Mouse (Mus musculus) forebrain, embryonic 15.5 days (tissue): ENCODE data around the gene Adamts20. TPM values are rescaled to one million over a fixed set of nuclear protein-coding genes. Genes with fewer than 3 reads are reported as not detected.
"Not testable (repeated sequence)": the region's sequence is repeated elsewhere in the genome, so short reads cannot be mapped to it uniquely, and the experiment has no call there.

ENCODE experiments used
- ATAC-seq: fragments of 200-750 bp; cut with Nextera tagmentation; replicated peaks from 2 replicates; pipeline ENCODE4 v1.8.0; 2017; ENCODE audit warnings: mild to moderate bottlenecking, moderate TSS enrichment, moderate library complexity
- H3K27ac ChIP-seq: fragments of 300-500 bp; sonication (generic); replicated peaks from 2 replicates; pipeline ENCODE4 v1.5.1; 2015; ENCODE audit warnings: mild to moderate bottlenecking, inconsistent platforms
- H3K27me3 ChIP-seq: fragments of 300-500 bp; sonication (generic); 2 replicates; pipeline ENCODE4 v1.6.1; 2015; ENCODE audit warnings: inconsistent platforms
- H3K36me3 ChIP-seq: fragments of 300-500 bp; sonication (generic); 2 replicates; pipeline ENCODE4 v1.6.1; 2015; ENCODE audit warnings: mild to moderate bottlenecking, inconsistent platforms
- H3K4me1 ChIP-seq: fragments of 300-500 bp; sonication (generic); 2 replicates; pipeline ENCODE4 v1.6.1; 2015; ENCODE audit warnings: inconsistent platforms
- H3K4me2 ChIP-seq: fragments of 300-500 bp; sonication (generic); replicated peaks from 2 replicates; pipeline ENCODE4 v1.6.1; 2015; ENCODE audit warnings: mild to moderate bottlenecking, inconsistent platforms
- H3K4me3 ChIP-seq: fragments of 300-500 bp; sonication (generic); 2 replicates; pipeline ENCODE4 v1.5.1; 2015; ENCODE audit warnings: mild to moderate bottlenecking, inconsistent platforms
- H3K9ac ChIP-seq: fragments of 300-500 bp; sonication (generic); replicated peaks from 2 replicates; pipeline ENCODE4 v1.6.1; 2015; ENCODE audit warnings: mild to moderate bottlenecking, inconsistent platforms
- H3K9me3 ChIP-seq: fragments of 300-500 bp; sonication (generic); 2 replicates; pipeline ENCODE4 v1.6.1; 2016; ENCODE audit warnings: inconsistent platforms
- WGBS: fragments of 180-500 bp; shearing (Covaris S2); methylation state at CpG from one replicate; pipeline ENCODE4 v1.1.7; 2015; ENCODE audit warnings: mixed read lengths; 5-methylcytosine and 5-hydroxymethylcytosine counted together
- polyA plus RNA-seq: library from polyadenylated mRNA; unstranded; fragments of >200 nt; fragmentation: Nextera tagmentation; extraction: Ambion mirVana; gene quantifications from 2 replicates; pipeline ENCODE4 v1.2.1, GENCODE M21; 2015

Adamts20 gene
- 2.5 and 3.5 TPM in 2 replicates for polyA plus RNA-seq

GRCm38 (mm10) chr15:94465318-94465717 is at the start of gene Adamts20:
Gene Adamts20, minus strand, starts transcription at chr15:94465418.
- Histone ChIP-seq H3K9ac (no peak within 1 kb of the TSS), H3K4me1 (no peaks in the 10 kb centered on the region), H3K27me3 (no peaks in the 10 kb centered on the region), H3K36me3 (no peaks in the 10 kb centered on the region), H3K4me3 (no peak within 1 kb of the TSS), H3K9me3 (no peaks in the 10 kb centered on the region), H3K27ac (no peak within 1 kb of the TSS), H3K4me2 (no peak within 1 kb of the TSS)
- 77% methylated on average over 11 of the region's 11 CpGs for WGBS
- no peak for ATAC-seq

DNA sequence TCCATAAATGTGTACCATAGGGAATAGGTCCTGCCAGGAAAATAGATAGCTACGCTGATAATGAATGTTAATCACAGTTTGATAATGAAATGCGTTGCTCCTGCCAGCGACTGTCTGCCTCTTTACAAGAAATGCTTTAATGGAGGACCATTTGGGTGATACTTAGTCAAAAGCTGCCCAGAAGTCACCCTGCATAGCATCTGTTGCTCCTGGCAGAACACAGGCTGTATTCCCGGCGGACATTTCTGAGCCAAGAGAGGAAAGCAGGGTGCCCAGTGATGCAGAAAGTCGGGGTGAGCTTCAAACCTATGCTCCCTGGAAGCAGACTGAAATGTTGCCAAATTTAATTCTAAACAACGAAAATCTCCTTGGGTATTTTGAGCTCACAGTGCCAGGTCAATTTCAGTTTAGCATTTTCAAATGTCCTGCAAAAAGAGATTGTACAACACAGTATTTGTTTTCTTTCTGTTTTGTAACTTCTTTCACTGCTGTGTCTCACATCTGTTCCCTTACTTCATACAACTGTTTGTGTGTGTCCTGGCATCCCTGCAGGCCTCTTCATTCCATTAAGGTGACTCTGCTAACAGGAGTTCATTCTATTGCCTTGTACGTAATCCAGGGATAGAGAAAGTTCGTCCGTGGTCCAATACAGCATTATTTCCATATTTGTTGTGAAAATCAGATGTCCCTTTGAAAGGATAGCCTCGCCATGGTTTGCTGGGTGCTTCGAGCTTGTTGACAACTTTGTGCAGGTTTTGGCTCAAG is 38.4 kb upstream of the Adamts20 start:
- H3K27me3 ChIP-seq: no peaks in the 10 kb centered on the region
- peak; percentile 71; the same call in 1 of the 2 replicates for ATAC-seq
- no peak overlapping the region for H3K9ac ChIP-seq
- no peaks in the 10 kb centered on the region for H3K36me3 ChIP-seq
- no peak overlapping the region for H3K4me3 ChIP-seq
- H3K4me1 ChIP-seq: peaks cover 15% of the 10 kb centered on the region
- no peak overlapping the region for H3K27ac ChIP-seq
- no peak overlapping the region for H3K4me2 ChIP-seq
- WGBS: 39% methylated on average over 12 of the region's 12 CpGs
- H3K9me3 ChIP-seq: no peaks in the 10 kb centered on the region

- H3K27me3 ChIP-seq: no peaks in the 10 kb centered on the region
- H3K9ac ChIP-seq: no peak overlapping the region
- no peak overlapping the region for H3K27ac ChIP-seq
- no peak overlapping the region for H3K4me3 ChIP-seq
- H3K4me2 ChIP-seq: no peak overlapping the region
- 89% methylated on average over 1 of the region's 1 CpGs for WGBS
- no peaks in the 10 kb centered on the region for H3K36me3 ChIP-seq
- no peak for ATAC-seq
- H3K9me3 ChIP-seq: no peaks in the 10 kb centered on the region
- H3K4me1 ChIP-seq: peaks cover 12% of the 10 kb centered on the region
Observed at GRCm38 (mm10) chr15:94499260-94499659, 34.0 kb upstream of the Adamts20 start.

- ATAC-seq: no peak
- WGBS: 75% methylated on average over 10 of the region's 10 CpGs
- Histone ChIP-seq H3K4me1 (no peaks in the 10 kb centered on the region), H3K9ac (no peak overlapping the region), H3K36me3 (no peaks in the 10 kb centered on the region), H3K9me3 (no peaks in the 10 kb centered on the region), H3K4me3 (no peak overlapping the region), H3K27me3 (no peaks in the 10 kb centered on the region), H3K27ac (no peak overlapping the region), H3K4me2 (no peak overlapping the region)
Observed at GRCm38 (mm10) chr15:94495936-94496335, 30.7 kb upstream of the Adamts20 start.

- Histone ChIP-seq H3K9ac (no peak overlapping the region), H3K27ac (no peak overlapping the region), H3K36me3 (no peaks in the 10 kb centered on the region), H3K4me2 (no peak overlapping the region), H3K27me3 (no peaks in the 10 kb centered on the region), H3K4me3 (no peak overlapping the region), H3K9me3 (no peaks in the 10 kb centered on the region), H3K4me1 (no peaks in the 10 kb centered on the region)
- no peak for ATAC-seq
- WGBS: 96% methylated on average over 1 of the region's 1 CpGs
Observed at GRCm38 (mm10) chr15:94494445-94494844, 29.2 kb upstream of the Adamts20 start.

- H3K36me3 ChIP-seq: no peaks in the 10 kb centered on the region
- ATAC-seq: no peak
- no peaks in the 10 kb centered on the region for H3K9me3 ChIP-seq
- H3K27ac ChIP-seq: no peak overlapping the region
- no peak overlapping the region for H3K4me3 ChIP-seq
- no peak overlapping the region for H3K4me2 ChIP-seq
- H3K4me1 ChIP-seq: no peaks in the 10 kb centered on the region
- no peak overlapping the region for H3K9ac ChIP-seq
- no peaks in the 10 kb centered on the region for H3K27me3 ChIP-seq
- 87% methylated on average over 2 of the region's 2 CpGs for WGBS
Observed at GRCm38 (mm10) chr15:94489433-94489832, 24.2 kb upstream of the Adamts20 start.

DNA sequence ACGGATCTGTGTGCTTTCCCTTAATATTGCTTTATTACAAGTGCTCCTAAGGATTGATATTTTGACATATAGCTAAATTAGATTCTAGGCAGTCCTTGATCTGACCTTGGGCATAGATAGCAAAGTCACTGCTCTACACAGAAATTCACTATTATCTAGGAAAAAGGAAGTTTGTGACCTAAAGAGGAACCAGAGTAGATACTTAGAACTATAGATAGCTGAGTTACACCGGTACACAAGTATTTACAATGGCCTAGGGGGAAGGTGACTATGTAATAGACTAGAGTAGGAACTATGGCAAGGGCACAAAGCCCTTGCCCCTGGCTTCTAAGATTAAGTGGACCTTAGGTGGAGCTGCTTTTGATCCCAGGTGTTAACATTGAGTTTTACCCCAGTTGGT is 22.8 kb upstream of the Adamts20 start:
- not testable (repeated sequence) for H3K27ac ChIP-seq, H3K4me3 ChIP-seq, H3K9ac ChIP-seq, H3K36me3 ChIP-seq, ATAC-seq, H3K27me3 ChIP-seq, H3K4me2 ChIP-seq, H3K4me1 ChIP-seq, H3K9me3 ChIP-seq
- 91% methylated on average over 2 of the region's 2 CpGs for WGBS

DNA sequence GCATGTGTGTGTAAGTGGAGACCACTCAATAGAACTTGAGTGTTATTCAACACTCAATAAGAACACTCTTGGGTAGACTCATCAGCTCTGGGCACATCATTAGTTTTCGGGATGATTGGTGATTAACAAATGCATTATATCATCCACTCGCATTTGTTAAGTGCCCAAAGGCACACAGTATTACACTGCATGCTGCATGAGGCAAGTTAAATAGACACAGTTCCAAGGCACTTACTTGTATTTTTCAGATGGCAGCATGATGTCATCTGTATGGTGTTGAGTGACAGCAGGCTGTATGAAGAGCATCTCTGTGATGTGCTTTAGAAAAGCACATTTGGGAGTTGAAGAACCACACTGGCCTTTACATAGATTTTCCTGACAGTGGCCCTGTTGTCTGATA is 17.3 kb upstream of the Adamts20 start:
- Histone ChIP-seq H3K9ac (no peak overlapping the region), H3K4me3 (no peak overlapping the region), H3K27ac (no peak overlapping the region), H3K4me2 (no peak overlapping the region), H3K9me3 (no peaks in the 10 kb centered on the region), H3K27me3 (no peaks in the 10 kb centered on the region), H3K4me1 (peaks cover 22% of the 10 kb centered on the region), H3K36me3 (no peaks in the 10 kb centered on the region)
- ATAC-seq: no peak; the same call in 1 of the 2 replicates
- WGBS: 30% methylated on average over 2 of the region's 2 CpGs

GRCm38 (mm10) chr15:94480792-94481191 is 15.6 kb upstream of the Adamts20 start:
- H3K4me3 ChIP-seq: no peak overlapping the region
- WGBS: 87% methylated on average over 4 of the region's 4 CpGs
- no peak overlapping the region for H3K9ac ChIP-seq
- H3K27ac ChIP-seq: no peak overlapping the region
- no peak for ATAC-seq
- peaks cover 26% of the 10 kb centered on the region for H3K4me1 ChIP-seq
- H3K27me3 ChIP-seq: no peaks in the 10 kb centered on the region
- no peaks in the 10 kb centered on the region for H3K36me3 ChIP-seq
- no peak overlapping the region for H3K4me2 ChIP-seq
- H3K9me3 ChIP-seq: no peaks in the 10 kb centered on the region

DNA sequence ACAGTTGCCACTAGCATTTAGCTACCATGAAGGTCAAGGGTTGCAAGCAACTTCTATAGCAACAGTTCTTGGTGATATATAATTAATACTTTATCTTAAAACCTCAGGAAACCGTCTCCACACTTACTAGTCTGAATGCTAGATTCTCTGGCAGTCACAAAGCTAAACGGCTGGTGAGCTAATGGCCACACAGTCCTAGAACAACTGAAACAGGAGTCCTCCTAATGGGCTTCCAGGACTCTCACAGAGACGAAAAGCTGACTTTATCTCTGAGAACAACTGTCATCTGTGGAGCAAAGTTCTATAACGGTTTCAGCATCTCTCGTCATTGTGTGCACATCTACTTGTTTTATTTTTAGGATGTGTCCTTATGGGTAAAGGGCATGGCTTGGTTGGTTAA is 15.0 kb upstream of the Adamts20 start:
- peaks cover 26% of the 10 kb centered on the region for H3K4me1 ChIP-seq
- no peak overlapping the region for H3K27ac ChIP-seq
- H3K4me2 ChIP-seq: no peak overlapping the region
- H3K36me3 ChIP-seq: no peaks in the 10 kb centered on the region
- no peak for ATAC-seq
- no peaks in the 10 kb centered on the region for H3K27me3 ChIP-seq
- H3K9ac ChIP-seq: no peak overlapping the region
- H3K9me3 ChIP-seq: no peaks in the 10 kb centered on the region
- no peak overlapping the region for H3K4me3 ChIP-seq
- 83% methylated on average over 5 of the region's 5 CpGs for WGBS

DNA sequence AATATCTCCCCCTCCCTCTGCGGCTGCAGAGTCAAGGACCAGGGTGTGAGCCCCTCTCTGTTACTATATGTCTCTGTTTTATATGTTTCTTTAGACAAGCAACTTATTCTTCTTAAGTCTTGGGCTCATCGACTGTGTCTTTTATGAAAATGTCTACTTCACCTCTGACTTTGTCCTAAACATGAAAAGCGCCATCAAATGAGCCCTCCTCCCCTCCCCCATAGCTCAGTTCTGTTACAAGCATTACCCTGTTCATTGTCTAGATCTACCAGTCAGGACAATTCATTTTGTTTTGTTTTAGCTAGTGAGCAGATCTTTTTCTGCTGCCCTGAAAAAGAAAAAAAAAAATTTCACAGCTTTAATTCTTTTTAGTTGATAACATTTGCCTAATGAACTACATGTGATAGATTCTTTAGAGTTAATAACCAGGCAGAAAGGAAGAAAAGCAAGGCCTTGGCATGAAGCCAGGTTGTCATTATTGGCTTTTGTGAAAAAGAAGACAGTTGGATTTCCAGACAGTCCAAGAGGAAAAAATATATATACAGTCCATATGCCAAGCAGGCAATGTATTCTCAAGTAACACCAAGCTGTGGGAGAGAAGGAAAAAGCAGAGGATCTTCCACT is 14.4 kb upstream of the Adamts20 start:
- no peak overlapping the region for H3K9ac ChIP-seq
- no peak overlapping the region for H3K4me2 ChIP-seq
- H3K27me3 ChIP-seq: no peaks in the 10 kb centered on the region
- H3K27ac ChIP-seq: peak overlapping the region; percentile 21; the same call in 1 of the 2 replicates
- WGBS: 36% methylated on average over 3 of the region's 3 CpGs
- H3K36me3 ChIP-seq: no peaks in the 10 kb centered on the region
- H3K9me3 ChIP-seq: no peaks in the 10 kb centered on the region
- H3K4me3 ChIP-seq: no peak overlapping the region
- peaks cover 26% of the 10 kb centered on the region for H3K4me1 ChIP-seq
- no peak for ATAC-seq

DNA sequence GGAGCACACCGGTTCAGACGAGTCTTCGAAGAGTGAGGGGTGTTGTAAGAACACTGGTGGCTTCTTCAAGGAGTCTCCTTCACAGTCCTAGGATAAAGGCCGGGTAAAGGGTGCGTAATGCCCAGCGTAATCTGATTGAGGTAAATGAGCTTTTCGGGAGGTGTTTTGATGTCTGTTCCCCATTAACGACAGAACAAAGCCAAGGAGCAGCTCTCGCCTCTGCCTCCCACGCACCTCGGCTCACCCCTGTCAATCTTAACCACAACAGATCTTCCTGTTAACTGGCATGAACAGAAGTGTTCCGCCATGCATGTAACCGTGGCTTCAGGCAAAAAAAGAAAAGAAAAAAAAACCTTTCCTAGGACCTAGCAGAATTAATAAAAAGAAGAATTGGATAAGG is 13.5 kb upstream of the Adamts20 start:
- Histone ChIP-seq H3K4me1 (peaks cover 26% of the 10 kb centered on the region), H3K4me3 (no peak overlapping the region), H3K4me2 (no peak overlapping the region), H3K9ac (no peak overlapping the region), H3K9me3 (no peaks in the 10 kb centered on the region), H3K27me3 (no peaks in the 10 kb centered on the region), H3K36me3 (no peaks in the 10 kb centered on the region), H3K27ac (no peak overlapping the region)
- ATAC-seq: no peak
- WGBS: 12% methylated on average over 13 of the region's 13 CpGs
